Mouse (Mus musculus): ENCODE measurements around the gene Crb3.

DNA sequence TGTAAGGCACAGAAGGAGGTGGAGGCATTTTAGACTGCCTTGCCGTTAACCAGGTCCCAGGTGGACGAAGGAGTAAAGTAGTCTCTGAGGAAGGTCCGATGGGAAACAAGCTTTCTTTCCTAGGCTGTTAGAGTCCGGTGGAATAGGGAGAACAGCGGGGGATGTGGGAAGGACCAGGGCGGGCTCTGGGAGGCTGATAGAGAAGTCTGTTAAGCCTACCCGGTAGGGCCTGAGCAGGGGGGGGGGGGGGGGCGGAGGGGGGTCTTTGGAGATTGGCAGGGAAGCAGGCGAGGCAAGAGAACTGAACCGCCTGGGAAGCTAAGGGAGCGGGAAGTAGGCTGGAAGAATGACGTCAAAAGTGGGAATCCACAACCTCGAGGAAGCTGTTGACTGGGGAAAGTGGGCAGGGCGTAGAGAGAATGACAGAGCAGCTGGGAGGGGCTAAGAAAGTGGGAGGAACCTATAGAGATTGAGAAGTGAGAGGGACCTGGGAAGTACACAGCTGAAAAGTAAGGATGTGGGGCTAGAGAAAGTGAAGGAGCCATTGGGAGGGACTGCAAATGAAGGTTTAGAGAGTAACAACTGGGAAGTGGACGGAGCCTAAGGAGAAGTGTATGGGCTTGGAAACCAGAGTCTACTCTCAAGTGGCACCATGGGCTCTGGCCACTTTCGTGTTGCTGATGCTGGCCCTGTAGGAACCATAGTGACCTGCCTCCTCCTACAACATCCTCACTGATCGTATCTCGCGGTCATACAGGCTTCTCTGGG lies 37.1 kb downstream of the Crb3 start:
- TF ChIP-seq CTCF (IDR thresholded peaks at IDR 0.05; ENCODE audit: low read depth, low read length): no peak
- TF ChIP-seq POLR2A (IDR thresholded peaks at IDR 0.05; ENCODE audit: extremely low read depth, insufficient read depth, low read length): no peak

All from liver, adult 2 months (tissue).